Mouse (Mus musculus) lung, adult 2 months (tissue): ENCODE data around the gene Neurl3.

Experiments used
- CTCF ChIP-seq: fragments of 200-500 bp; IDR thresholded peaks from 2 replicates; pipeline ENCODE4 v1.5.1; 2011; ENCODE audit warnings: mild to moderate bottlenecking, low read length, control low read depth; ENCODE audit not compliant: insufficient read depth
- POLR2A ChIP-seq: fragments of 200-500 bp; IDR thresholded peaks from 2 replicates; pipeline ENCODE4 v1.6.1; 2011; ENCODE audit warnings: low read depth, mild to moderate bottlenecking, control low read depth, low read length, borderline replicate concordance; ENCODE audit errors: extremely low read depth

DNA sequence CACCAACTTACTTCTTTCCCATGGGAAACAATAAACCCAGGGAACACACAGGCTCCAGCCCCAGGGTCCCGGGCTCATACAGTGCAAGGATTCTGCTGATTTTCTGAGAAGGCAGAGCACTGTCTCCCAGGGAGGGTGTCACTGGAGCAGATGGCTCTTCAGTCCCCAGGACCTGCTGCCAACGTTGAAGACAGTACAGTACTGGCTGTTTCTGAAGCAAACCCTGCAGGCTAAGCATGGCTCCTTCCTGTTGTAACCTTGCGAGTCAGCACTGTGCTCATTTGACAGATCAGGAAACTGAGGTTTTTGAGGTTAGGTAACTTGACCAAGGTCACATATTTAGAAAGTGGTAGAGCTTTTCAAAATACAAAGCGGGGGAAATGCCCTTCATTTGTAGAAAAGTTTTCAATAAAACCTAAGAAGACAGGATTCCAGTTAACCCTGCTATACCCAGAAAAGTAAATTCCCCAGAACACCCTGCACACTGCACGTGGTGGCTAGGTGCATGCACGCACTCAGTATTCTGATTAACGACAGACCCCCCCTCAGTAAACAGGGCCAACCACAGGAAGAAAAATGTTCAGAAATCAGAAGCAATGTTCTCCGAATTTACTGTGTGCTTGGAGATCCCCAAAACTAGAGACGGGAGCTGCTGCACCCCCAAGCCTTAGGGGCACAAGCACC, 22.1 kb upstream of the Neurl3 start:
- TF ChIP-seq CTCF (no peak), POLR2A (no peak)
